Mouse (Mus musculus) heart, postnatal 10 days (tissue): Measurements from ENCODE around the gene Psmb8. TPM values are rescaled to one million over a fixed set of nuclear protein-coding genes. Genes with fewer than 3 reads are reported as not detected.
"Not testable (repeated sequence)": the region's sequence is repeated elsewhere in the genome, so short reads cannot be mapped to it uniquely, and the experiment has no call there.

Experiments
- DNase-seq, 2 experiments: peaks; one replicate each; pipeline ENCODE4 v3.0.0; 2021
- intact Hi-C: fragments of 180-260 bp; cut with DNase I; formaldehyde crosslinking; loops from one replicate; pipeline ENCODE4 v1.15.1; 2025
- total RNA-seq, 2 experiments: library from RNA; stranded (reverse); gene quantifications; 2 replicates each; pipeline ENCODE4 v1.2.3; 2021

Psmb8 gene
- total RNA-seq, 2 experiments from 2014 or later, result 10.3 to 10.7 TPM

GRCm38 (mm10) chr17:34208421-34208820 lies 10.9 kb downstream of the Psmb8 start:
- DNase-seq, result no peak
- intact Hi-C loops, result no loop called here

GRCm38 (mm10) chr17:34209680-34210079 lies 12.2 kb downstream of the Psmb8 start:
- intact Hi-C loops, result no loop called here
- DNase-seq, result no peak

- no peak for DNase-seq
- intact Hi-C loops, result no loop called here
Measured at GRCm38 (mm10) chr17:34210599-34210998, 13.1 kb downstream of the Psmb8 start.

DNA sequence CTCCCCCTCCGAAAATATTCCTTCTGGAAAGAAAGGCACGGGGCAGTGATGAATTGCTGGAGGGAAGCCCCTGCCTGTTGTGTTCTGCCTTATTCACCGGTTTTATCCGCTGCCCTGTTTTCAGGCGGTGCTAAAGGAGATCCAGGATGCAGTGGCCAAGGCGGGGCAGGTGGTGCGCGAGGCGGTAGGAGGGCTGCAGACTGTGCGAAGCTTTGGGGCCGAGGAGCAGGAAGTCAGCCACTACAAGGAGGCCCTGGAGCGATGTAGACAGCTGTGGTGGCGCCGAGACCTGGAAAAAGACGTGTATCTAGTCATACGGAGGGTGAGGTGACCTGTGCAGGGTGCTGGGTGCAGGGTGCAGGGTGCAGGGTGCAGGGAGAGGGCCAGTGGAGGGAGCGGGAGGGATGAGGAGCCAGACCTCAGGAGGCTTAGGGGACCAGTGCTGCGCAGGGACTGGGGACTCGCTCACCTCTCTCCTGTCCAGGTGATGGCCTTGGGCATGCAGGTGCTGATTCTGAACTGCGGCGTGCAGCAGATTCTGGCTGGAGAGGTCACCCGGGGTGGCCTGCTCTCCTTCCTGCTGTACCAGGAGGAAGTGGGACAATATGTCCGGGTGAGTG lies 14.3 kb downstream of the Psmb8 start:
- DNase-seq, result no peak
- intact Hi-C loops, result no loop called here

GRCm38 (mm10) chr17:34213936-34214335 lies 16.4 kb downstream of the Psmb8 start:
- intact Hi-C loops, result no loop called here
- DNase-seq, result no peak

DNA sequence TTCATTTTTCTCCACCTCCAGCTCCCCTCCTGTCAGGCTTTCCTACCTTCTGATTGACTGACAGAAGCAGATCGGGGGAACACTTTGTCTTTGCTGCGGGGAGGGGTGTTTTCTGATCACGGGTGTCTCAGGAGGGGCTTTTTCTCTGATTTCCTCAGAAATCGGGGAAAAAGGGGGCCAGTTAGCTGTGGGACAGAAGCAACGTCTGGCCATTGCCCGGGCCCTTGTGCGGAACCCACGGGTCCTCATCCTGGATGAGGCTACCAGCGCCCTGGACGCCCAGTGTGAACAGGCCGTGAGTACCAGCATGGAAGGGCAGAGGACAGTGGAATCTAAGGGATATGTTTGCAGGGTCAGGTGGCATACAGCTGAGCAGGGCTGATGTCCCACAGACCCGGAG lies 17.7 kb downstream of the Psmb8 start:
- intact Hi-C loops, result no loop called here
- DNase-seq, result no peak

GRCm38 (mm10) chr17:34217216-34217928 lies 19.9 kb downstream of the Psmb8 start:
- intact Hi-C loops, result no loop called here
- no peak for DNase-seq

DNA sequence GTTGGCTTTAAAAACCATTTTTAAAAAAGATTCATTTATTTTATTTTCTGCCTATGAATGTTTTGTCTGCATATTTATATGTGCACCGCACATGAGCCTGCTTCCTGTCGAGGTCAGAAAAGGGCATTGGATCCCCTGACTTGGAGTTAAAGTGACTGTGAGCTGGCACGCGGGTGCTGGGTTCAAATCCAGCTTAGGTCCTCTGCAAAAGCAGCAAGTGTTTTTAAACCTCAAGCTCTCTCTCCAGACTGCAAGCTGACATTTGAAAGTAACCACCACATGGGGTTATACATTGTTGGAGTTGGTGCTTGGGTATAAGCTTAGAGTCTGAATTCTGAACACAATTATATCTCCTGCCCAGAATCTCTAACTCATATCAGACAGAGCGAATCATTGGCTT lies 20.5 kb downstream of the Psmb8 start:
- intact Hi-C loops, result loop anchor here (2.0 kb wide), 1 partner anchor 17 kb away; no protein-coding TSS in a partner anchor
- no peak for DNase-seq

DNA sequence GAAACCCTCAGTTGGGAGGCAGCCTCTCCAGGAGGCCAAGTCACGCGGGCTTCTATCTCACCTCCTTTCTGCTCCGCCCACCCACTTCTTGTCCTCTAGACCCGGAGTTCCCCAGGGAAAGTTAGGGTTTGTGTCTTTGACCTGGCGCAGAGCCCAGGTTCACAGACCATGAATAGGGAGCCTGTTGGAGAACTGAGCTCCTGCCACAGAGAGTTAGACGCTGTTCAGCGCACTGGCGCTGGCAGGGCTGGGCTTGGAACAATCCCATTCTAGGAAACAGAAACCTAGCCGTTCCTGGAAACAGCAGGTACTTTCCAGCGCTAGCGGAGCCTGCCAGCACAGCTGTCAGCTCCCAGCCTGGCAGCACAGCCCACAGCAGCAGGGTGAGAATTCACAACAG lies 21.2 kb downstream of the Psmb8 start:
- DNase-seq, result peak; percentile 72 to 75
- intact Hi-C loops, result loop anchor here (2.0 kb wide), 1 partner anchor 16 kb away; no protein-coding TSS in a partner anchor

- intact Hi-C loops, result loop anchor here (2.0 kb wide), 1 partner anchor 16 kb away; no protein-coding TSS in a partner anchor
- peak; percentile 53 to 76 for DNase-seq
Measured at GRCm38 (mm10) chr17:34219096-34219495, 21.6 kb downstream of the Psmb8 start.

GRCm38 (mm10) chr17:34219801-34220200 lies 22.3 kb downstream of the Psmb8 start:
- peak; percentile 53 to 59 for DNase-seq

GRCm38 (mm10) chr17:34220401-34220800 lies 22.9 kb downstream of the Psmb8 start:
- DNase-seq, intact Hi-C loops: not testable (repeated sequence)

More at GRCm38 (mm10) chr17:34219801-34220200, 22.3 kb downstream of the Psmb8 start:
- intact Hi-C loops, result loop anchor here (2.0 kb wide), 1 partner anchor 15 kb away; no protein-coding TSS in a partner anchor

DNA sequence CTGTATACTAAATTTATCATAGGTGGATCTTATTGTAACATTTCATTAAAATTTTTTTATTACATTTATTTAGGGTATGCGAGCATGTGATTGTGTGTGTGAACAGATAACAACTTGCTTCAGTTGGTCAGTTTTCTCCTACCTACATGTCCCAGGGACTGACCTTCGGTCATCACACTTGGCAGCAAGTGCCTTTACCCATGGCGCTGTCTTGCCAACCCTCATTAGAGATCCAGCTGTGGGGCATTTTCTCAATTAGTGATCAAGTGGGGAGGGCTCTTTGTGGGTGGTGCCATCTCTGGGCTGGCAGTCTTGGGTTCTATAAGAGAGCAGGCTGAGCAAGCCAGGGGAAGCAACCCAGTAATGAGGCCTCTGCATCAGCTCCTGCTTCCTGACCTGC lies 27.3 kb downstream of the Psmb8 start:
- DNase-seq, result no peak
- intact Hi-C loops, result no loop called here

- intact Hi-C loops, result no loop called here
- no peak for DNase-seq
Measured at GRCm38 (mm10) chr17:34225426-34225825, 27.9 kb downstream of the Psmb8 start.

GRCm38 (mm10) chr17:34225911-34226310 lies 28.4 kb downstream of the Psmb8 start:
- DNase-seq, intact Hi-C loops: not testable (repeated sequence)

DNA sequence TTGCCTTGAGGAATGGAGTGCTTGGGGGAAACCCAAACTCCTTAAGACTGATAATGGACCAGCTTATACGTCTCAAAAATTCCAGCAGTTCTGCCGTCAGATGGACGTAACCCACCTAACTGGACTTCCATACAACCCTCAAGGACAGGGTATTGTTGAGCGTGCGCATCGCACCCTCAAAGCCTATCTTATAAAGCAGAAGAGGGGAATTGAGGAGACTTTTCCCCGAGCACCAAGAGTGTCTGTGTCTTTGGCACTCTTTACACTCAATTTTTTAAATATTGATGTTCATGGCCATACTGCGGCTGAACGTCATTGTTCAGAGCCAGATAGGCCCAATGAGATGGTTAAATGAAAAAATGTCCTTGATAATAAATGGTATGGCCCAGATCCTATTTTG lies 33.5 kb downstream of the Psmb8 start:
- DNase-seq, result not testable (repeated sequence)
- intact Hi-C loops, result loop anchor here (10.0 kb wide), 1 partner anchor 126 kb away; no protein-coding TSS in a partner anchor

DNA sequence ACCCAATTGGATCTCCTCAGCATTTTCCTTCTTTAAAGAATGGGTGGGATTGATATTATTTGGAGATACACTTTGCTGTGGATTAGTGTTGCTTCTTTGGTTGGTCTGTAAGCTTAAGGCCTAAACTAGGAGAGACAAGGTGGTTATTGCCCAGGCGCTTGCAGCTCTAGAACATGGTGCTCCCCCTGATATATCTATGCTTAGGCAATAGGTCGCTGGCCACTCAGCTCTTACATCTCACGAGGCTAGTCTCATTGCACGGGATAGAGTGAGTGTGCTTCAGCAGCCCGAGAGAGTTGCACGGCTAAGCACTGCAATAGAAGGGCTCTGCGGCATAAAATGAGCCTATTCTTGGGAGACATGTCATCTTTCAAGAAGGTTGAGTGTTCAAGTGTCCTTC lies 34.5 kb downstream of the Psmb8 start:
- intact Hi-C loops, result loop anchor here (10.0 kb wide), 1 partner anchor 127 kb away; no protein-coding TSS in a partner anchor
- DNase-seq, result not testable (repeated sequence)

DNA sequence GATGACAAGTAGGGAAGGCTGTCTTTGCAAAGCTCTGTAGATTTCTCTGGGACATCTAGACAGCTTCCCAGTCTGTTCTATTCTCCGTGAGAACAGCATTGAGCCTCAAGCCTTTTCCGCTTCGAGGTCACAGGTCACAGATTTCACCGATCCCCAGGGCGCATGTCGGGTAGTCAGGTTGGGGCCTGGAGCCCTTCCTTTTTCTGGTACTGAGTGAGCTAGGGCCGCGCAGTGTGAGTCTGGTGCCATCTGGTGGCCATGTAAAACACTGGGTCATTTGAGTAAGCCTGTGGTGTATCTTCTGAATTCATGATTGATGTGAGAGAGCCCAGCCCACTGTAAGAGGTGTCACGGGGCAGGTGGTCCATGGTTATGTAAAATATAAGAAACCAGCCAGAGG lies 37.4 kb downstream of the Psmb8 start:
- intact Hi-C loops, result loop anchor here (1.0 to 10.0 kb wide), 5 partner anchors 16 to 158 kb away; no protein-coding TSS in a partner anchor
- DNase-seq, result peak; percentile 85 to 88

DNA sequence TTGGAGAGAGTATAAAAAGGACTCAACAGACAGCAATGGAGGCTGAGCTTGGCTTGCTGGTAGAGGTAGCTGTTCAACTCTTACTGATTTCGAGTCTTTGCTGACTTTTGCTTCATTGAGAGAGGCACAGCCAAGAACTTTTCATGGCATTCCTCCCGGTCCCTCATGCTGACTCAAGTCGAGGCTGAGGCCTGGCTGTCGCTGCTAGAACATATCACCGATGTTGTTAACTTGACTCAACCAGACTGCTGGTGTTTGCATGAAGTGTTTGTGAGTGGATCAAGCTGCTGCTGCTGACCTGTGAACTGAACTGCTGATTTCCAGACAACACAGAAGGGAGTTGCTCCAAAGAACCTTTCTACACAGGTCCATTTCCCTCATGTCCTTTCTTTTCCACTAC lies 39.2 kb downstream of the Psmb8 start:
- intact Hi-C loops, result loop anchor here (5.0 to 10.0 kb wide), 2 partner anchors 132 to 159 kb away; no protein-coding TSS in a partner anchor
- DNase-seq, result peak in 1 of 2 experiments; percentile 28

DNA sequence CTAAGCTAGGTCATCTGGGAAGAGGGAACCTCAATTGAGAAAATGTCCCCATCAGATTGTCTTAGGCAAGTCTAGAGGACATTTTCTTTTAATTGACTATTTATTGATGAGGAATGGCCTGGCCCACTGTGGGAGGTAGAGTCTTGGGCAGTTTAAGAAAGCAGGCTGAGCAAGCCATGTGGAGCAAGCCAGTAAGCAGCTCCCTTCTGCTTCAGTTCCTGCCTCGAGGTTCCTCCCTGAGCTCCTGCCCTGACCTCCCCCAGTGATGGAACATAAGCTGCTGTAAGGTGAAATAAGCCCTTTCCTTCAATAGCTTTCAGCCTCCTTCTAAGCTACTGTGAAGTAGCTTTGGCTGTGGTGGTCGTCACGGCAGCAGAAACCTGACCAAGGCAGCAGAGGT lies 40.2 kb downstream of the Psmb8 start:
- intact Hi-C loops, result loop anchor here (5.0 to 10.0 kb wide), 2 partner anchors 133 to 160 kb away; no protein-coding TSS in a partner anchor
- DNase-seq, result no peak

DNA sequence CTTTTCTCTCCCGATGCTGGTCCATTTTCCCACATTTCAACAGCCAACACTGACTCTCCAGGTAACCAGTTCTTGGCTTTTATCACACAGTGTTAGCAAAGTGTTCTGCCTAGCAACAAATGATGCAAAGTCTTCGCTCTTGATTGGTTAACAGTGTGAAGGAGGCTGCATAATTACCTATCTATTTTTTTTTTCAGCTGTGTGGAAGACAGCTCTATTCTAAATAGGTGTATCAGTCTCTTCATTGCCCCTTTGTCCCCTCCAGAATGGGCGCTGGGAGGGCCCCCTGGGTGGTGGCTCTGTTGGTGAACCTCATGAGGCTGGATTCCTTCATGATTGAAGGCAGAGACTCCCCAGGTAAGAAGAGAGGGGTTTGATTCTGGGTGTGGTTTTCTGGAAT lies 41.2 kb downstream of the Psmb8 start, which contains the start of gene H2-Ob:
TSS of gene H2-Ob (plus strand) at position 198 of the 400 bp plus-strand sequence.
- intact Hi-C loops, result loop anchor here (5.0 to 10.0 kb wide), 2 partner anchors 134 to 161 kb away; no protein-coding TSS in a partner anchor
- DNase-seq, result peak; percentile 59 to 69
